In genomic region chr19:15950225-15950624, GRCm38 (mm10) we compare ENCODE assay signal across 15 mouse cellular contexts. TPM values are rescaled to one million over a fixed set of nuclear protein-coding genes. Genes with fewer than 3 reads are reported as not detected.
A peak's percentile ranks its signal among the peaks of the same experiment; 100 is the strongest.
DNase-seq lines count a peak whose midpoint lies in the region; ATAC-seq lines count a peak whose summit lies in the region.
"Had no signal": no experiment of that assay in that cellular context is flagged by ENCODE, and none has a peak within 500 bp of the region (broad histone marks: within the 10 kb centered on the region; RNA-seq: fewer than 3 reads in every experiment).

No protein-coding gene starts in this region.

- H3K9ac ChIP-seq in forebrain, embryonic 14.5 days (ENCODE audit: low read length): no peak overlapping the region
- H3K9ac ChIP-seq in forebrain, embryonic 12.5 days: no peak overlapping the region
- H3K9ac ChIP-seq: forebrain, embryonic 13.5 days; lung, embryonic 15.5 days; neural tube, embryonic 12.5 days had no signal

- H3K27me3 ChIP-seq in forebrain, embryonic 14.5 days (replicated peaks; ENCODE audit: control insufficient read depth, insufficient read depth, low read length): no peaks in the 10 kb centered on the region
- 0 out of 2 replicates have a peak, but pooled peaks cover 2% of the 10 kb centered on the region for H3K27me3 ChIP-seq in forebrain, embryonic 12.5 days
- H3K27me3 ChIP-seq: forebrain, embryonic 13.5 days; lung, embryonic 15.5 days; neural tube, embryonic 12.5 days had no signal

- peak; percentile 28 for DNase-seq in forebrain, embryonic 14.5 days (ENCODE audit: low spot score)
- peak; percentile 24 for DNase-seq in kidney, adult 9 months
- DNase-seq in kidney, adult 8-10 months: no peak
- DNase-seq in 416B (ENCODE audit: low read depth): peak; percentile 59
- no peak for DNase-seq in right cerebral cortex, adult 18-20 months
- no peak for DNase-seq in right cerebral cortex, postnatal 10 days (ENCODE audit: low spot score in 2 of 2)
- DNase-seq: cerebellum, adult 9-10 months; gastrocnemius, postnatal 10 days; right cerebral cortex, postnatal 14 days had no signal

- no peak for ATAC-seq in forebrain, embryonic 14.5 days
- ATAC-seq in forebrain, embryonic 12.5 days (ENCODE audit: low FRiP score): no peak
- ATAC-seq in common myeloid progenitor, adult 5-6 weeks (replicated peaks; ENCODE audit: low read depth, poor library complexity, severe bottlenecking): 0 out of 2 replicates have a peak, but pooled peaks have one; percentile 32
- ATAC-seq: forebrain, embryonic 13.5 days; midbrain, embryonic 16.5 days had no signal

- 35% methylated on average over 3 of the region's 3 CpGs for WGBS in forebrain, embryonic 14.5 days
- 71% methylated on average over 3 of the region's 3 CpGs for WGBS in forebrain, embryonic 12.5 days

- no peaks in the 10 kb centered on the region for H3K9me3 ChIP-seq in forebrain, embryonic 14.5 days (replicated peaks; ENCODE audit: control insufficient read depth, low read length)
- H3K9me3 ChIP-seq in forebrain, embryonic 12.5 days: no peaks in the 10 kb centered on the region
- H3K9me3 ChIP-seq: forebrain, embryonic 13.5 days; lung, embryonic 15.5 days had no signal

- H3K4me1 ChIP-seq in forebrain, embryonic 14.5 days (ENCODE audit: control insufficient read depth, insufficient read depth, low read length): no peaks in the 10 kb centered on the region
- H3K4me1 ChIP-seq in forebrain, embryonic 12.5 days: no peaks in the 10 kb centered on the region
- H3K4me1 ChIP-seq: forebrain, embryonic 13.5 days; neural tube, embryonic 12.5 days had no signal

- no peak overlapping the region for H3K4me3 ChIP-seq in forebrain, embryonic 14.5 days (ENCODE audit: low read depth, low read length)
- no peak overlapping the region for H3K4me3 ChIP-seq in forebrain, embryonic 12.5 days (replicated peaks)
- H3K4me3 ChIP-seq: forebrain, embryonic 13.5 days; lung, embryonic 15.5 days; neural tube, embryonic 12.5 days had no signal

- H3K4me2 ChIP-seq in forebrain, embryonic 14.5 days (ENCODE audit: low read length): no peak overlapping the region
- no peak overlapping the region for H3K4me2 ChIP-seq in forebrain, embryonic 12.5 days
- H3K4me2 ChIP-seq: forebrain, embryonic 13.5 days; lung, embryonic 15.5 days; neural tube, embryonic 12.5 days had no signal

- H3K27ac ChIP-seq in forebrain, embryonic 14.5 days (ENCODE audit: low read depth, low read length): no peak overlapping the region
- no peak overlapping the region; the same call in 1 of the 2 replicates for H3K27ac ChIP-seq in forebrain, embryonic 12.5 days
- H3K27ac ChIP-seq: forebrain, embryonic 13.5 days; lung, embryonic 15.5 days; neural tube, embryonic 12.5 days had no signal

- H3K36me3 ChIP-seq in forebrain, embryonic 14.5 days (ENCODE audit: control insufficient read depth, insufficient read depth, low read length): peaks cover 5% of the 10 kb centered on the region
- H3K36me3 ChIP-seq in forebrain, embryonic 12.5 days (replicated peaks): peaks cover 13% of the 10 kb centered on the region

RNA-seq across cellular contexts. Expression of gene Psat1, which starts 3.1 kb away (rescaled TPM):
- polyA plus RNA-seq in forebrain, embryonic 14.5 days (2014; fragmentation: Nextera tagmentation; extraction: Ambion mirVana): 128 and 147 TPM in 2 replicates
- polyA plus RNA-seq in forebrain, embryonic 12.5 days (2016; fragmentation: Nextera tagmentation; extraction: Ambion mirVana): 169 and 172 TPM in 2 replicates
- 91.8 and 92.1 TPM in 2 replicates for total RNA-seq in common myeloid progenitor, adult 5-6 weeks (2017)

RNA-seq across cellular contexts. Expression of gene Cep78, which starts 34.6 kb away (rescaled TPM):
- 36.6 and 39.4 TPM in 2 replicates for polyA plus RNA-seq in forebrain, embryonic 14.5 days (2014; fragmentation: Nextera tagmentation; extraction: Ambion mirVana)
- 63.5 and 65.2 TPM in 2 replicates for polyA plus RNA-seq in forebrain, embryonic 12.5 days (2016; fragmentation: Nextera tagmentation; extraction: Ambion mirVana)
- total RNA-seq in common myeloid progenitor, adult 5-6 weeks (2017): 17.7 and 19.7 TPM in 2 replicates

Comparison
In these comparisons a context has a peak if more than half of its experiments do, and no peak if none do; other contexts are left out.
1. DNase-seq: peak in forebrain, embryonic 14.5 days (single experiment), kidney, adult 9 months (single experiment) and 416B (single experiment); none in kidney, adult 8-10 months (0 of 2), right cerebral cortex, adult 18-20 months (single experiment) and right cerebral cortex, postnatal 10 days (0 of 2).